13 mouse cellular contexts compared by ENCODE assay signal in the genomic region with DNA sequence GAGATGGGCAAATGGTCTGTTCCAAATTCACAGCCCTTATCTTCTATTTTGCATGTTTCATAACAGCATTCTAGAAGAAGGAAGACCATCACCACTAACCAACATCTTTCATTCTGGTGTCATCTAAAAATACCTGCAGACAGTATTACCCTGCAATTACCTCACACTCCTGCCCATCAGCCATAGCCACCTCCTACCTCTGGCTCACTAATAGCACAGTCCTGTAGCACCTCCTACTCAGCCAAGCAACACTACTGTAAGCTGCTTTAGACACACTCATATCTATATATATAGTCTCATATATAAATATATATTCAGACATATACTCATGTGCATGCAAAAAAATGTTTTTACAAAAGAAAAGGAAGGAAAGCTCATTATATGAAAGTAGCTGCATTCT.
DNase-seq lines count a peak whose midpoint lies in the region.
"Had no signal": no experiment of that assay in that cellular context is flagged by ENCODE, and none has a peak within 500 bp of the region (broad histone marks: within the 10 kb centered on the region; RNA-seq: fewer than 3 reads in every experiment).

No protein-coding gene starts in this region.

- DNase-seq in left cerebral cortex, postnatal 14 days (ENCODE audit: low spot score in 2 of 2), result peak; percentile 11 to 35
- DNase-seq in left cerebral cortex, postnatal 4 days, result no peak
- peak; percentile 46 for DNase-seq in right cerebral cortex, adult 18-20 months
- DNase-seq in right cerebral cortex, postnatal 25 days, result no peak
- DNase-seq in brain, adult 2 months (ENCODE audit: low read depth, low spot score), result peak; percentile 74
- no peak for DNase-seq in embryo, embryonic 10.5 days (ENCODE audit: low spot score)
- DNase-seq: adrenal gland, adult 8-10 months; adrenal gland, postnatal 25 days; cerebellum, adult 18-20 months; cerebellum, adult 9-10 months; cerebellum, postnatal 14 days; gastrocnemius, adult 2 months; gastrocnemius, postnatal 14 days had no signal

- intact Hi-C loops in left cerebral cortex, postnatal 14 days (cut with DNase I), result no loop called here
- intact Hi-C loops in left cerebral cortex, postnatal 4 days (cut with DNase I), result no loop called here

Comparison
In these comparisons a context has a peak if more than half of its experiments do, and no peak if none do; other contexts are left out.
1. DNase-seq: peak in left cerebral cortex, postnatal 14 days (2 of 2), right cerebral cortex, adult 18-20 months (single experiment) and brain, adult 2 months (single experiment); none in left cerebral cortex, postnatal 4 days (single experiment), right cerebral cortex, postnatal 25 days (single experiment) and embryo, embryonic 10.5 days (single experiment).